Mouse (Mus musculus): Measurements from ENCODE around the gene Enpp1. TPM values are rescaled to one million over a fixed set of nuclear protein-coding genes. Genes with fewer than 3 reads are reported as not detected.

Enpp1 gene
- polyA plus RNA-seq (2012; rRNA removed) = 1.1 and 1.2 TPM in 2 replicates

GRCm38 (mm10) chr10:24711480-24712366, at the start of gene Enpp1:
Gene Enpp1 (minus strand): TSS chr10:24712159.

GRCm38 (mm10) chr10:24595250-24596002, 116.5 kb downstream of the Enpp1 start, which contains the start of gene Ccn2:
Gene Ccn2 (plus strand): TSS chr10:24595442.

Other genes starting within 250 kb of the Enpp1 start
- gene Ccn2, start 116.7 kb downstream of the Enpp1 start, polyA plus RNA-seq (2012; rRNA removed) = 41.0 and 74.8 TPM in 2 replicates
- gene Enpp3, start 130.7 kb upstream of the Enpp1 start, polyA plus RNA-seq (2012; rRNA removed) = 0.30 and 0.91 TPM in 2 replicates
- gene Med23, start 157.8 kb upstream of the Enpp1 start, polyA plus RNA-seq (2012; rRNA removed) = 4.4 and 5.5 TPM in 2 replicates
- 1.00 and 1.1 TPM in 2 replicates for gene Arg1, start 215.3 kb upstream of the Enpp1 start, polyA plus RNA-seq (2012; rRNA removed)

Data from stomach, adult 2 months (tissue).